Mouse (Mus musculus) spleen, postnatal 36 days (tissue): ENCODE data around the gene Prpf19.

Experiments used
- DNase-seq, 2 experiments: peaks; one replicate each; pipeline ENCODE4 v3.0.0; 2022; ENCODE audit warnings: low spot score in 2 of 2, mixed read lengths in 1 of 2

The Prpf19 gene

GRCm38 (mm10) chr19:10937110-10937563, 42.1 kb downstream of the Prpf19 start, which contains the start of gene Ptgdr2:
Ptgdr2 (plus strand) TSS chr19:10937160.
- no peak for DNase-seq

GRCm38 (mm10) chr19:10938771-10939170, 43.7 kb downstream of the Prpf19 start:
- DNase-seq, result no peak

- peak; percentile 33 to 41 for DNase-seq
These were observed 45.2 kb downstream of the Prpf19 start for GRCm38 (mm10) chr19:10940097-10940800.

GRCm38 (mm10) chr19:10940801-10941457, 45.9 kb downstream of the Prpf19 start:
- DNase-seq, result no peak

GRCm38 (mm10) chr19:10943955-10944354, 48.9 kb downstream of the Prpf19 start:
- no peak for DNase-seq

- DNase-seq, result no peak
These were observed 51.5 kb downstream of the Prpf19 start for GRCm38 (mm10) chr19:10946506-10946905.

GRCm38 (mm10) chr19:10947219-10947618, 52.2 kb downstream of the Prpf19 start:
- no peak for DNase-seq

- DNase-seq, result no peak
These were observed 53.4 kb downstream of the Prpf19 start for GRCm38 (mm10) chr19:10948416-10948815.

- peak; percentile 94 to 96 for DNase-seq
These were observed 54.1 kb downstream of the Prpf19 start, which contains the start of gene Ccdc86 for GRCm38 (mm10) chr19:10949112-10949511. Ccdc86 (minus strand) TSS chr19:10949266.

- DNase-seq, result no peak
These were observed 54.5 kb downstream of the Prpf19 start for GRCm38 (mm10) chr19:10949558-10949957.

- DNase-seq, result no peak
These were observed 57.2 kb downstream of the Prpf19 start for GRCm38 (mm10) chr19:10952021-10952939.
